ENCODE assay signal across 14 mouse cellular contexts in genomic region chr6:54472846-54473715, GRCm38 (mm10). TPM values are rescaled to one million over a fixed set of nuclear protein-coding genes. Genes with fewer than 3 reads are reported as not detected.
DNase-seq lines count a peak whose midpoint lies in the region; ATAC-seq and TF ChIP-seq lines count a peak whose summit lies in the region.
"Had no signal": no experiment of that assay in that cellular context is flagged by ENCODE, and none has a peak within 500 bp of the region (broad histone marks: within the 10 kb centered on the region; RNA-seq: fewer than 3 reads in every experiment).

No protein-coding gene starts in this region.

- no peak overlapping the region for H3K27ac ChIP-seq in kidney, embryonic 15.5 days
- no peak overlapping the region for H3K27ac ChIP-seq in embryonic facial prominence, embryonic 13.5 days
- peak overlapping the region; percentile 75 for H3K27ac ChIP-seq in heart, postnatal 0 days (ENCODE audit: low read depth)
- H3K27ac ChIP-seq: liver, embryonic 12.5 days; midbrain, embryonic 12.5 days had no signal

- TF ChIP-seq CTCF in heart, postnatal 0 days (IDR thresholded peaks at IDR 0.05; ENCODE audit: low read depth), result no peak

- no peaks in the 10 kb centered on the region for H3K27me3 ChIP-seq in kidney, embryonic 15.5 days
- H3K27me3 ChIP-seq in embryonic facial prominence, embryonic 13.5 days, result no peaks in the 10 kb centered on the region
- H3K27me3 ChIP-seq in heart, postnatal 0 days (ENCODE audit: control insufficient read depth, insufficient read depth, low read length), result no peaks in the 10 kb centered on the region
- H3K27me3 ChIP-seq: liver, embryonic 12.5 days; midbrain, embryonic 12.5 days had no signal

- no peak overlapping the region for H3K4me2 ChIP-seq in kidney, embryonic 15.5 days
- H3K4me2 ChIP-seq in embryonic facial prominence, embryonic 13.5 days, result no peak overlapping the region
- H3K4me2 ChIP-seq in heart, postnatal 0 days (ENCODE audit: low read depth, low read length), result no peak overlapping the region
- H3K4me2 ChIP-seq: liver, embryonic 12.5 days; midbrain, embryonic 12.5 days had no signal

- no peak overlapping the region for H3K4me3 ChIP-seq in kidney, embryonic 15.5 days (replicated peaks)
- no peak overlapping the region for H3K4me3 ChIP-seq in embryonic facial prominence, embryonic 13.5 days
- no peak overlapping the region for H3K4me3 ChIP-seq in heart, postnatal 0 days (ENCODE audit: low read depth, low read length)
- H3K4me3 ChIP-seq: liver, embryonic 12.5 days; midbrain, embryonic 12.5 days had no signal

- H3K9me3 ChIP-seq in kidney, embryonic 15.5 days (replicated peaks), result no peaks in the 10 kb centered on the region
- no peaks in the 10 kb centered on the region for H3K9me3 ChIP-seq in embryonic facial prominence, embryonic 13.5 days
- H3K9me3 ChIP-seq in heart, postnatal 0 days (replicated peaks; ENCODE audit: control insufficient read depth, low read length), result no peaks in the 10 kb centered on the region
- H3K9me3 ChIP-seq: liver, embryonic 12.5 days had no signal

- intact Hi-C loops in left cerebral cortex, postnatal 36 days (cut with DNase I), result no loop called here

- no peak for TF ChIP-seq EP300 in heart, postnatal 0 days (IDR thresholded peaks at IDR 0.05; ENCODE audit: low read depth)

- ATAC-seq in kidney, embryonic 15.5 days (replicated peaks; ENCODE audit: low FRiP score), result no peak
- ATAC-seq in embryonic facial prominence, embryonic 13.5 days (ENCODE audit: insufficient number of reproducible peaks, insufficient read depth, low FRiP score, low TSS enrichment, low read depth), result 0 out of 2 replicates have a peak, but pooled peaks have one; percentile 37
- peak; percentile 78 for ATAC-seq in heart, postnatal 0 days (ENCODE audit: insufficient read depth, low read depth)
- ATAC-seq: activated CD4-positive, CD25-positive, alpha-beta regulatory T cell, adult 4 months; hindbrain, embryonic 16.5 days; liver, embryonic 12.5 days had no signal

- H3K36me3 ChIP-seq in kidney, embryonic 15.5 days, result no peaks in the 10 kb centered on the region
- no peaks in the 10 kb centered on the region for H3K36me3 ChIP-seq in embryonic facial prominence, embryonic 13.5 days
- no peaks in the 10 kb centered on the region for H3K36me3 ChIP-seq in heart, postnatal 0 days (replicated peaks; ENCODE audit: control insufficient read depth, insufficient read depth, low read length)
- H3K36me3 ChIP-seq: liver, embryonic 12.5 days; midbrain, embryonic 12.5 days had no signal

- H3K9ac ChIP-seq in kidney, embryonic 15.5 days, result no peak overlapping the region
- no peak overlapping the region for H3K9ac ChIP-seq in embryonic facial prominence, embryonic 13.5 days
- H3K9ac ChIP-seq in heart, postnatal 0 days (replicated peaks; ENCODE audit: low read depth, low read length), result no peak overlapping the region
- H3K9ac ChIP-seq: liver, embryonic 12.5 days; midbrain, embryonic 12.5 days had no signal

- peaks cover 21% of the 10 kb centered on the region for H3K4me1 ChIP-seq in kidney, embryonic 15.5 days
- peaks cover 7% of the 10 kb centered on the region; the same call in 1 of the 2 replicates for H3K4me1 ChIP-seq in embryonic facial prominence, embryonic 13.5 days
- peaks cover 28% of the 10 kb centered on the region for H3K4me1 ChIP-seq in heart, postnatal 0 days (ENCODE audit: control insufficient read depth, insufficient read depth)
- H3K4me1 ChIP-seq: liver, embryonic 12.5 days had no signal

- DNase-seq in kidney, adult 9 months, result peak; percentile 9
- peak; percentile 75 for DNase-seq in heart, postnatal 0 days (ENCODE audit: low spot score)
- DNase-seq in lung, postnatal 36 days, result peak; percentile 66
- DNase-seq in cerebellum, postnatal 25 days, result no peak
- DNase-seq in urinary bladder, postnatal 25 days (ENCODE audit: low spot score), result no peak
- no peak for DNase-seq in left cerebral cortex, postnatal 36 days (ENCODE audit: low spot score in 2 of 2)
- DNase-seq: cerebellum, adult 18-20 months had no signal

- 61% methylated on average over 8 of the region's 8 CpGs for WGBS in kidney, embryonic 15.5 days
- WGBS in embryonic facial prominence, embryonic 13.5 days, result 59% methylated on average over 8 of the region's 8 CpGs
- 53% methylated on average over 8 of the region's 8 CpGs for WGBS in heart, postnatal 0 days

RNA-seq across cellular contexts. Expression of gene Wipf3, which starts 43.7 kb away (rescaled TPM):
- 2.2 and 2.5 TPM in 2 replicates for polyA plus RNA-seq in kidney, embryonic 15.5 days (2015; fragmentation: Nextera tagmentation; extraction: Ambion mirVana)
- 1.1 and 1.5 TPM in 2 replicates for polyA plus RNA-seq in embryonic facial prominence, embryonic 13.5 days (2015; fragmentation: Nextera tagmentation; extraction: Ambion mirVana)
- 5.3 and 5.8 TPM in 2 replicates for total RNA-seq in heart, postnatal 0 days (2014; rRNA removed; ENCODE audit: low replicate concordance)
- 2.3 and 2.5 TPM in 2 replicates for polyA plus RNA-seq in heart, postnatal 0 days (2015; fragmentation: Nextera tagmentation; extraction: Ambion mirVana)
- 100 to 1,000 TPM in 1 of 2 experiments, 10 to 100 TPM in 1; 72.1 to 106 TPM for total RNA-seq in left cerebral cortex, postnatal 36 days (2021)
- total RNA-seq: neutrophil, adult 5-6 weeks had no signal
- polyA plus RNA-seq: activated CD4-positive, CD25-positive, alpha-beta regulatory T cell, adult 4 months had no signal

Comparison
In these comparisons a context has a peak if more than half of its experiments do, and no peak if none do; other contexts are left out.
1. DNase-seq: peak in kidney, adult 9 months (single experiment), heart, postnatal 0 days (single experiment) and lung, postnatal 36 days (single experiment); none in cerebellum, postnatal 25 days (0 of 2), urinary bladder, postnatal 25 days (single experiment) and left cerebral cortex, postnatal 36 days (0 of 2).